In genomic region chr6:124901851-124902250, GRCm38 (mm10) we compare ENCODE assay signal across 27 mouse cellular contexts. TPM values are rescaled to one million over a fixed set of nuclear protein-coding genes. Genes with fewer than 3 reads are reported as not detected.
DNase-seq lines count a peak whose midpoint lies in the region; ATAC-seq and TF ChIP-seq lines count a peak whose summit lies in the region.
"Had no signal": no experiment of that assay in that cellular context is flagged by ENCODE, and none has a peak within 500 bp of the region (broad histone marks: within the 10 kb centered on the region; RNA-seq: fewer than 3 reads in every experiment).

No protein-coding gene starts in this region.

- H3K36me3 ChIP-seq in midbrain, embryonic 11.5 days (ENCODE audit: control insufficient read depth, insufficient read depth, low read length), result no peaks in the 10 kb centered on the region
- no peaks in the 10 kb centered on the region for H3K36me3 ChIP-seq in midbrain, embryonic 10.5 days
- no peaks in the 10 kb centered on the region for H3K36me3 ChIP-seq in CH12.LX (replicated peaks in 1 of 2; ENCODE audit: control insufficient read depth in 1 of 2, insufficient read depth in 1 of 2, low read length in 1 of 2)
- H3K36me3 ChIP-seq in heart, embryonic 10.5 days, result no peaks in the 10 kb centered on the region
- H3K36me3 ChIP-seq: embryonic facial prominence, embryonic 12.5 days; hindbrain, embryonic 10.5 days; hindbrain, embryonic 15.5 days; intestine, embryonic 15.5 days; limb, embryonic 12.5 days; liver, embryonic 15.5 days; stomach, embryonic 15.5 days had no signal

- no peak overlapping the region for H3K4me3 ChIP-seq in midbrain, embryonic 11.5 days (ENCODE audit: low read depth, low read length)
- no peak overlapping the region for H3K4me3 ChIP-seq in midbrain, embryonic 10.5 days
- no peak overlapping the region for H3K4me3 ChIP-seq in CH12.LX (replicated peaks in 1 of 3; ENCODE audit: low read depth in 2 of 3, low read length in 2 of 3, poor library complexity in 1 of 3)
- no peak overlapping the region for H3K4me3 ChIP-seq in heart, embryonic 10.5 days
- H3K4me3 ChIP-seq: embryonic facial prominence, embryonic 12.5 days; hindbrain, embryonic 10.5 days; hindbrain, embryonic 15.5 days; intestine, embryonic 15.5 days; limb, embryonic 12.5 days; liver, embryonic 15.5 days; megakaryocyte, embryonic 14.5 days; stomach, embryonic 15.5 days had no signal

- no peaks in the 10 kb centered on the region for H3K27me3 ChIP-seq in midbrain, embryonic 11.5 days (ENCODE audit: control insufficient read depth, insufficient read depth, low read length)
- H3K27me3 ChIP-seq in midbrain, embryonic 10.5 days (ENCODE audit: low read depth, poor library complexity, severe bottlenecking), result peaks cover 4% of the 10 kb centered on the region; the same call in 1 of the 2 replicates
- no peaks in the 10 kb centered on the region for H3K27me3 ChIP-seq in CH12.LX (replicated peaks)
- H3K27me3 ChIP-seq in heart, embryonic 10.5 days (ENCODE audit: insufficient read depth, poor library complexity, severe bottlenecking), result no peaks in the 10 kb centered on the region
- H3K27me3 ChIP-seq: embryonic facial prominence, embryonic 12.5 days; hindbrain, embryonic 15.5 days; intestine, embryonic 15.5 days; limb, embryonic 12.5 days; liver, embryonic 15.5 days; stomach, embryonic 15.5 days had no signal

- no peak overlapping the region for H3K9ac ChIP-seq in midbrain, embryonic 11.5 days (ENCODE audit: low read length)
- H3K9ac ChIP-seq in CH12.LX (ENCODE audit: insufficient read depth, low read depth), result no peak overlapping the region
- H3K9ac ChIP-seq: embryonic facial prominence, embryonic 12.5 days; hindbrain, embryonic 15.5 days; intestine, embryonic 15.5 days; limb, embryonic 12.5 days; liver, embryonic 15.5 days; lung, embryonic 14.5 days; stomach, embryonic 15.5 days had no signal

- peaks cover 16% of the 10 kb centered on the region for H3K4me1 ChIP-seq in midbrain, embryonic 11.5 days (ENCODE audit: control insufficient read depth, insufficient read depth, low read length)
- H3K4me1 ChIP-seq in midbrain, embryonic 10.5 days, result peaks cover 38% of the 10 kb centered on the region
- H3K4me1 ChIP-seq in CH12.LX (ENCODE audit: control insufficient read depth in 1 of 2, insufficient read depth in 2 of 2), result peaks cover 23 to 70% of the 10 kb centered on the region in 2 experiments
- peaks cover 24% of the 10 kb centered on the region for H3K4me1 ChIP-seq in heart, embryonic 10.5 days

- ATAC-seq in midbrain, embryonic 11.5 days (ENCODE audit: low FRiP score), result no peak
- peak; percentile 25 for ATAC-seq in inflammation-experienced regulatory T-cells, adult 6 months
- ATAC-seq: forebrain, embryonic 16.5 days; intestine, embryonic 15.5 days had no signal

- no peak; the same call in 1 of the 2 replicates for TF ChIP-seq RAD21 in CH12.LX (IDR thresholded peaks at IDR 0.05; ENCODE audit: low read depth, low read length)

- dilution Hi-C loops in CH12.LX (cut with MboI; ENCODE audit: extremely low pct_ligation_motif_present, extremely low pct_unique_long_range_greater_than_20kb, low sequenced_read_pairs), result no loop called here

- in situ Hi-C loops in CH12.LX (cut with MboI; ENCODE audit: low pct_ligation_motif_present, low pct_unique_long_range_greater_than_20kb, low sequenced_read_pairs), result loop anchor here (5.0 kb wide), 1 partner anchor 35 kb away; no protein-coding TSS in a partner anchor

- H3K4me2 ChIP-seq in midbrain, embryonic 11.5 days, result no peak overlapping the region
- H3K4me2 ChIP-seq in CH12.LX (ENCODE audit: insufficient read depth, low read depth, poor library complexity, severe bottlenecking), result 0 out of 2 replicates have a peak overlapping the region, but pooled peaks have one; percentile 13
- H3K4me2 ChIP-seq: embryonic facial prominence, embryonic 12.5 days; hindbrain, embryonic 15.5 days; intestine, embryonic 15.5 days; limb, embryonic 12.5 days; liver, embryonic 15.5 days; lung, embryonic 14.5 days; stomach, embryonic 15.5 days had no signal

- no peak; the same call in 1 of the 2 replicates for TF ChIP-seq EP300 in CH12.LX (IDR thresholded peaks at IDR 0.05; ENCODE audit: low read length)

- H3K79me2 ChIP-seq in CH12.LX (replicated peaks; ENCODE audit: control insufficient read depth, extremely low read depth, insufficient read depth, poor library complexity, severe bottlenecking), result no peaks in the 10 kb centered on the region

- TF ChIP-seq POLR2A in CH12.LX (IDR thresholded peaks at IDR 0.05; ENCODE audit: low read depth, low read length), result no peak

- no peaks in the 10 kb centered on the region for H3K9me3 ChIP-seq in midbrain, embryonic 11.5 days (ENCODE audit: control insufficient read depth, low read length)
- no peaks in the 10 kb centered on the region for H3K9me3 ChIP-seq in midbrain, embryonic 10.5 days (replicated peaks)
- H3K9me3 ChIP-seq in CH12.LX (replicated peaks; ENCODE audit: low read length), result no peaks in the 10 kb centered on the region
- H3K9me3 ChIP-seq in heart, embryonic 10.5 days, result no peaks in the 10 kb centered on the region
- H3K9me3 ChIP-seq: embryonic facial prominence, embryonic 12.5 days; hindbrain, embryonic 10.5 days; hindbrain, embryonic 15.5 days; intestine, embryonic 15.5 days; limb, embryonic 12.5 days; liver, embryonic 15.5 days; megakaryocyte, embryonic 14.5 days; stomach, embryonic 15.5 days had no signal

- TF ChIP-seq CTCF in CH12.LX (conservative IDR thresholded peaks at IDR 0.05 in 1 of 2, IDR thresholded peaks at IDR 0.05 in 1 of 2; ENCODE audit: low read depth in 2 of 2, low read length in 2 of 2), result no peak

- no peak overlapping the region for H3K27ac ChIP-seq in midbrain, embryonic 11.5 days (ENCODE audit: low read depth, low read length)
- no peak overlapping the region; the same call in 1 of the 2 replicates for H3K27ac ChIP-seq in midbrain, embryonic 10.5 days (replicated peaks)
- H3K27ac ChIP-seq in CH12.LX (ENCODE audit: insufficient read depth, low read depth), result peak overlapping the region; percentile 79
- H3K27ac ChIP-seq in heart, embryonic 10.5 days, result no peak overlapping the region
- H3K27ac ChIP-seq: embryonic facial prominence, embryonic 12.5 days; intestine, embryonic 15.5 days; limb, embryonic 12.5 days; liver, embryonic 15.5 days; stomach, embryonic 15.5 days had no signal

- peak; percentile 59 for DNase-seq in midbrain, embryonic 11.5 days (ENCODE audit: low spot score, missing footprints)
- no peak for DNase-seq in midbrain, embryonic 10.5 days (ENCODE audit: low spot score)
- peak; percentile 71 for DNase-seq in CD4-positive helper T cell, adult 2 months (ENCODE audit: low read depth, low spot score)
- DNase-seq in CH12.LX (ENCODE audit: extremely low read depth), result peak; percentile 58
- DNase-seq in heart, embryonic 10.5 days (ENCODE audit: low spot score), result no peak
- no peak for DNase-seq in urinary bladder, postnatal 14 days (ENCODE audit: low spot score)
- DNase-seq: adrenal gland, adult 2 months; B cell, adult 2 months; embryo, embryonic 11 days; gastrocnemius, postnatal 10 days; kidney, adult 9 months; kidney, postnatal 10 days; lung, embryonic 14.5 days; lung, postnatal 14 days; midbrain, embryonic 14.5 days had no signal

RNA-seq across cellular contexts. Expression of gene Lag3, which starts 9.7 kb away (rescaled TPM):
- polyA plus RNA-seq in midbrain, embryonic 11.5 days (2014; fragmentation: Nextera tagmentation; extraction: Ambion mirVana), result 0.88 and 2.4 TPM in 2 replicates
- polyA plus RNA-seq in midbrain, embryonic 10.5 days (2016; fragmentation: Nextera tagmentation; extraction: Ambion mirVana), result 1.0 and 1.5 TPM in 2 replicates
- 1.2 and 1.9 TPM in 2 replicates for total RNA-seq in CH12.LX (2012; rRNA removed)
- 0.32 and 0.52 TPM in 2 replicates for total RNA-seq in CH12.LX (2014; rRNA removed)
- 1.5 and 2.0 TPM in 2 replicates for polyA plus RNA-seq in CH12.LX (2012; ENCODE audit: insufficient read length, low read depth)
- polyA plus RNA-seq in inflammation-experienced regulatory T-cells, adult 6 months (2017; shearing (Covaris generic)), result 10 to 100 TPM; 30.8 to 40.1 (median 38.3) TPM
- polyA plus RNA-seq in heart, embryonic 10.5 days (2016; fragmentation: Nextera tagmentation; extraction: Ambion mirVana), result 1.2 and 2.8 TPM in 2 replicates
- total RNA-seq: monocyte, adult 5-6 weeks had no signal

RNA-seq across cellular contexts. Expression of gene Cd4, which starts 13.8 kb away (rescaled TPM):
- polyA plus RNA-seq in midbrain, embryonic 11.5 days (2014; fragmentation: Nextera tagmentation; extraction: Ambion mirVana), result not detected in 2 replicates
- 0.05 TPM in 1 of 2 replicates, not detected in the other for polyA plus RNA-seq in midbrain, embryonic 10.5 days (2016; fragmentation: Nextera tagmentation; extraction: Ambion mirVana)
- total RNA-seq in CH12.LX (2012; rRNA removed), result 0.29 and 0.34 TPM in 2 replicates
- 0.26 and 0.27 TPM in 2 replicates for total RNA-seq in CH12.LX (2014; rRNA removed)
- polyA plus RNA-seq in CH12.LX (2012; ENCODE audit: insufficient read length, low read depth), result 1.1 and 1.6 TPM in 2 replicates
- polyA plus RNA-seq in inflammation-experienced regulatory T-cells, adult 6 months (2017; shearing (Covaris generic)), result 100 to 1,000 TPM; 319 to 446 (median 407) TPM
- 0.05 TPM in 1 of 2 replicates, not detected in the other for polyA plus RNA-seq in heart, embryonic 10.5 days (2016; fragmentation: Nextera tagmentation; extraction: Ambion mirVana)
- polyA plus RNA-seq: hindbrain, embryonic 10.5 days; lung, embryonic 14.5 days had no signal

RNA-seq across cellular contexts. Expression of gene Ptms, which starts 18.1 kb away (rescaled TPM):
- 258 and 288 TPM in 2 replicates for polyA plus RNA-seq in midbrain, embryonic 11.5 days (2014; fragmentation: Nextera tagmentation; extraction: Ambion mirVana)
- 261 and 296 TPM in 2 replicates for polyA plus RNA-seq in midbrain, embryonic 10.5 days (2016; fragmentation: Nextera tagmentation; extraction: Ambion mirVana)
- total RNA-seq in CH12.LX (2012; rRNA removed) (11.0 and 12.8 TPM in 2 replicates), CH12.LX (2014; rRNA removed) (7.0 and 8.1 TPM in 2 replicates)
- 96.6 and 99.6 TPM in 2 replicates for polyA plus RNA-seq in CH12.LX (2012; ENCODE audit: insufficient read length, low read depth)
- polyA plus RNA-seq in inflammation-experienced regulatory T-cells, adult 6 months (2017; shearing (Covaris generic)), result 10 to 100 TPM in 2 of 3 experiments, 1 to 10 TPM in 1; 9.5 to 15.5 (median 12.1) TPM
- polyA plus RNA-seq in heart, embryonic 10.5 days (2016; fragmentation: Nextera tagmentation; extraction: Ambion mirVana), result 123 and 174 TPM in 2 replicates

RNA-seq across cellular contexts. Expression of gene Mlf2, which starts 29.3 kb away (rescaled TPM):
- polyA plus RNA-seq in midbrain, embryonic 11.5 days (2014; fragmentation: Nextera tagmentation; extraction: Ambion mirVana), result 430 and 435 TPM in 2 replicates
- 428 and 435 TPM in 2 replicates for polyA plus RNA-seq in midbrain, embryonic 10.5 days (2016; fragmentation: Nextera tagmentation; extraction: Ambion mirVana)
- total RNA-seq in CH12.LX (2012; rRNA removed) (116 and 129 TPM in 2 replicates), CH12.LX (2014; rRNA removed) (109 and 124 TPM in 2 replicates)
- polyA plus RNA-seq in CH12.LX (2012; ENCODE audit: insufficient read length, low read depth), result 203 and 210 TPM in 2 replicates
- 10 to 100 TPM; 35.6 to 70.5 (median 42.2) TPM for polyA plus RNA-seq in inflammation-experienced regulatory T-cells, adult 6 months (2017; shearing (Covaris generic))
- polyA plus RNA-seq in heart, embryonic 10.5 days (2016; fragmentation: Nextera tagmentation; extraction: Ambion mirVana), result 363 and 402 TPM in 2 replicates

RNA-seq across cellular contexts. Expression of gene Gpr162, which starts 38.1 kb away (rescaled TPM):
- polyA plus RNA-seq in midbrain, embryonic 11.5 days (2014; fragmentation: Nextera tagmentation; extraction: Ambion mirVana), result 1.6 and 2.1 TPM in 2 replicates
- 2.8 and 3.6 TPM in 2 replicates for polyA plus RNA-seq in midbrain, embryonic 10.5 days (2016; fragmentation: Nextera tagmentation; extraction: Ambion mirVana)
- 1.6 and 2.0 TPM in 2 replicates for total RNA-seq in CH12.LX (2012; rRNA removed)
- 0.48 and 0.97 TPM in 2 replicates for total RNA-seq in CH12.LX (2014; rRNA removed)
- polyA plus RNA-seq in CH12.LX (2012; ENCODE audit: insufficient read length, low read depth), result 1.7 and 1.9 TPM in 2 replicates
- polyA plus RNA-seq in inflammation-experienced regulatory T-cells, adult 6 months (2017; shearing (Covaris generic)), result under 1 TPM in 2 of 3 experiments, not detected in 1; 0.16 to 0.19 TPM
- polyA plus RNA-seq in heart, embryonic 10.5 days (2016; fragmentation: Nextera tagmentation; extraction: Ambion mirVana), result 1.1 and 1.2 TPM in 2 replicates
- total RNA-seq: neutrophil, adult 5-6 weeks had no signal

Comparison
In these comparisons a context has a peak if more than half of its experiments do, and no peak if none do; other contexts are left out.
1. DNase-seq: peak in midbrain, embryonic 11.5 days (single experiment), CD4-positive helper T cell, adult 2 months (single experiment) and CH12.LX (single experiment); none in midbrain, embryonic 10.5 days (single experiment), heart, embryonic 10.5 days (single experiment) and urinary bladder, postnatal 14 days (single experiment).
2. RNA of gene Cd4, which starts 13.8 kb away (polyA plus RNA-seq): 319 to 446 TPM in inflammation-experienced regulatory T-cells, adult 6 months; 1.1 to 1.6 TPM in CH12.LX, 0.05 TPM in heart, embryonic 10.5 days, not detected in midbrain, embryonic 11.5 days and 0.05 TPM in midbrain, embryonic 10.5 days; every median in the first group is over 100 times any median in the second.